In the genomic region with DNA sequence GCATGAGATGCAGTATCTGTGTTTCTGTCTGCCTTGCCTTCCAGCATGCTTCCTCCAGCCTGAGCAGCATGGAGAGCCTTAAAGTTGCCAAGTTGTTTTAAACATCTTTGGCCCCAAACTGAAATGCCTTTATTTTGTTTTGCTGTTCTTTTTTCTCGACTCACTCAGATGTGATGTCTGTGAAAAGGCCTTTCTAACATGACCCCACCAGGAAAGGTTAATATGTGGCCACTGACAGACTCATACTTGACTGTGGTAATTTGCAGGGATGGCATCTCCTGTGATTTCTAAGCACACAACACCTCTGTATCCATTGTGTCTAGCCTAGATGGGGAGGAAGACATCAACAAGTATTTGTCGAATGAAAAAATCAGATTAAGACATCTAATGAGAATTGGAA, we compare ENCODE assay signal across 13 mouse cellular contexts.
"Had no signal": no experiment of that assay in that cellular context is flagged by ENCODE, and none has a peak within 500 bp of the region (broad histone marks: within the 10 kb centered on the region; RNA-seq: fewer than 3 reads in every experiment).

No protein-coding gene starts in this region.

- H3K36me3 ChIP-seq: intestine, embryonic 15.5 days had no signal

- H3K27ac ChIP-seq: heart, embryonic 13.5 days; heart, embryonic 15.5 days; hindbrain, embryonic 13.5 days; hindbrain, embryonic 15.5 days; hindbrain, postnatal 0 days; intestine, embryonic 15.5 days; kidney, embryonic 15.5 days; kidney, postnatal 0 days; limb, embryonic 13.5 days; limb, embryonic 15.5 days; liver, embryonic 12.5 days had no signal

- H3K4me2 ChIP-seq: heart, embryonic 11.5 days; heart, embryonic 13.5 days; heart, embryonic 15.5 days; hindbrain, embryonic 13.5 days; hindbrain, embryonic 15.5 days; intestine, embryonic 15.5 days; kidney, embryonic 15.5 days; limb, embryonic 13.5 days; limb, embryonic 15.5 days; liver, embryonic 12.5 days had no signal

- ATAC-seq: liver, embryonic 12.5 days had no signal

- H3K9me3 ChIP-seq: heart, embryonic 13.5 days; heart, embryonic 15.5 days; hindbrain, embryonic 13.5 days; hindbrain, embryonic 15.5 days; intestine, embryonic 15.5 days; kidney, embryonic 15.5 days; limb, embryonic 13.5 days; limb, embryonic 15.5 days; liver, embryonic 12.5 days had no signal

- H3K27me3 ChIP-seq: heart, embryonic 13.5 days; heart, embryonic 15.5 days; hindbrain, embryonic 13.5 days; hindbrain, embryonic 15.5 days; intestine, embryonic 15.5 days; kidney, embryonic 15.5 days; limb, embryonic 13.5 days; limb, embryonic 15.5 days; liver, embryonic 12.5 days had no signal

- DNase-seq: gastrocnemius, postnatal 14 days had no signal

- H3K4me1 ChIP-seq: heart, embryonic 15.5 days; hindbrain, embryonic 13.5 days; hindbrain, embryonic 15.5 days; intestine, embryonic 15.5 days; kidney, embryonic 15.5 days; limb, embryonic 13.5 days; limb, embryonic 15.5 days; liver, embryonic 12.5 days had no signal

- H3K4me3 ChIP-seq: heart, embryonic 13.5 days; heart, embryonic 15.5 days; hindbrain, embryonic 13.5 days; hindbrain, embryonic 15.5 days; intestine, embryonic 15.5 days; kidney, embryonic 15.5 days; limb, embryonic 13.5 days; limb, embryonic 15.5 days; liver, embryonic 12.5 days had no signal

- H3K9ac ChIP-seq: heart, embryonic 13.5 days; heart, embryonic 15.5 days; hindbrain, embryonic 13.5 days; hindbrain, embryonic 15.5 days; intestine, embryonic 15.5 days; kidney, embryonic 15.5 days; limb, embryonic 13.5 days; limb, embryonic 15.5 days; liver, embryonic 12.5 days had no signal
